Mouse (Mus musculus) limb, embryonic 11.5 days (tissue): ENCODE results near the gene Fbxw7. TPM values are rescaled to one million over a fixed set of nuclear protein-coding genes. Genes with fewer than 3 reads are reported as not detected.

Experiments used
- polyA plus RNA-seq: library from polyadenylated mRNA; unstranded; fragments of >200 nt; fragmentation: Nextera tagmentation; extraction: Ambion mirVana; gene quantifications from 2 replicates; pipeline ENCODE4 v1.2.1, GENCODE M21; 2014

Fbxw7 gene
- polyA plus RNA-seq, 1 experiment from 2014 or later: 8.5 TPM

Other genes starting within 250 kb of the Fbxw7 start
- 37.2 and 38.5 TPM in 2 replicates for gene Arfip1, start 232.6 kb upstream of the Fbxw7 start, polyA plus RNA-seq
- gene Tigd4, start 221.7 kb upstream of the Fbxw7 start, polyA plus RNA-seq: not detected in 2 replicates
- gene Tmem154, start 149.1 kb upstream of the Fbxw7 start, polyA plus RNA-seq: 0.67 and 0.68 TPM in 2 replicates